Mouse (Mus musculus) liver, adult 10 weeks (tissue): ENCODE measurements around the gene Dph6. TPM values are rescaled to one million over a fixed set of nuclear protein-coding genes. Genes with fewer than 3 reads are reported as not detected.

Experiments used
- polyA plus RNA-seq: library from polyadenylated mRNA; stranded (reverse); fragments of 350-450 nt; fragmentation: Illumina TruSeq; extraction: RNeasy Lipid Tissue Mini Kit (QIAGEN cat#74804); gene quantifications from one replicate; pipeline ENCODE4 v1.2.3, GENCODE M21; 2014; ENCODE audit warnings: low read depth, low replicate concordance

Gene Dph6
- 12.8 TPM for polyA plus RNA-seq

DNA sequence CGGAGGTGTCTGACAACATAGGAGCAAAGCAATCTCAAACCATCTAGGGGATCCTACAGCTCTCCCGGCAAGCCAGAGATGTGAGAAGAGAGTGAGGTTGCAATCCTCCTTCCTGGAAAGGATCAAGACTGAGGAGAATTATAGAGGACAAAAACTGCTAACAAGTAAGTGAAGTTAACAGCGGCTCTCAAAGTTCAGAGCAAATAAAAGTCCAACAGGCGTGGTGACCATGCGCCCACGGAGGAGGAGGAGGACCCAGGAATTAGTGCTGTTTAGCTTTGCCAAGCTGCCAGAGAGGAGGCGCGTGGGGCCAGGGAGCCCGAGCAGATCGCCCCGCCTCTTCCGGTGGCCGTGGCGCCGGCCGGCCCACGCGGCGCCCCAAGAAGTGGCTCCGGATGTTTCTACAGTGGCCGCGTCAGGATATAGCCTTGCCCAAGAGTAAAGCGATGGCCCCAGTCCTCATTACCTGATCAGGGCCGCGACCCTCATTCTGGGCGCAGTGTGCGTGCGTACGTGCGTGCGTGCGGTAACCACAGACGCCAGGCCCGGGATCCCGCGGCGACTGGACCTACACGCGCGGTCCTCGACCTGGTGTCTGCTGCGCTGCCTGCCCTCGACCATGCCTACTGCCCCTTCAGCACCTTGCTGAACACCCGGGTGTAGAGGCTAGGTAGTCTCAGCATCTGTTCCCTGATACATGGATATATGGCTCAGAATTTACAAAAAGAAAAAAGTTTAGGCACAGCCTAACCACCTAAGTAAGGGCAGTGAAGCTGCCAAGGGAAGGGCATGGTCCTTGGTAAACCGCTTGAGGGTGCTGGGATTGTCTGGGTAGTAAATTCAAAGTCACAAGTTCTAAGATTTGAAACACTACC is at the start of gene Dph6:
Gene Dph6 (minus strand): TSS at position 600 of the 875 bp plus-strand sequence.

